Mouse (Mus musculus) MEL (cell line): ENCODE data around the gene H2afy. TPM values are rescaled to one million over a fixed set of nuclear protein-coding genes. Genes with fewer than 3 reads are reported as not detected.

Experiments
- DNase-seq: peaks from one replicate; pipeline ENCODE4 v3.0.0; 2011; ENCODE audit warnings: low read depth, low spot score
- H3K27ac ChIP-seq: 2 replicates; pipeline ENCODE4 v1.5.1; 2012; ENCODE audit warnings: low read depth, mild to moderate bottlenecking, control low read depth, low read length, moderate library complexity; ENCODE audit not compliant: control insufficient read depth
- H3K27me3 ChIP-seq, 2 experiments: fragments of 150-350 bp in 1 of 2; sonication (generic) in 1 of 2; 2 replicates each; pipeline ENCODE4 v1.6.1; 2012; ENCODE audit warnings: low read length in 2 of 2, mild to moderate bottlenecking in 2 of 2, improper control_type of control experiment in 1 of 2, moderate library complexity in 1 of 2; ENCODE audit not compliant: insufficient read depth in 2 of 2, control insufficient read depth in 1 of 2
- H3K36me3 ChIP-seq, 2 experiments: 2 replicates each; pipeline ENCODE4 v1.6.1; 2012 to 2014; ENCODE audit warnings: low read length in 2 of 2, improper control_type of control experiment in 1 of 2, inconsistent platforms in 1 of 2, mild to moderate bottlenecking in 1 of 2; ENCODE audit not compliant: insufficient read depth in 2 of 2, control insufficient read depth in 1 of 2
- H3K4me1 ChIP-seq, 2 experiments: fragments of 150-350 bp in 1 of 2; sonication (generic) in 1 of 2; 2 replicates each; pipeline ENCODE4 v1.6.1; 2012; ENCODE audit warnings: low read length in 2 of 2, improper control_type of control experiment in 1 of 2, mild to moderate bottlenecking in 1 of 2; ENCODE audit not compliant: insufficient read depth in 2 of 2, control insufficient read depth in 1 of 2
- H3K4me3 ChIP-seq, 2 experiments: fragments of 150-350 bp in 1 of 2; sonication (generic) in 1 of 2; 2 replicates each; pipeline ENCODE4 v1.5.1; 2012; ENCODE audit warnings: low read depth in 2 of 2, low read length in 2 of 2, mild to moderate bottlenecking in 2 of 2, moderate library complexity in 2 of 2, control low read depth in 1 of 2, improper control_type of control experiment in 1 of 2; ENCODE audit not compliant: control insufficient read depth in 1 of 2, insufficient read depth in 1 of 2
- H3K79me2 ChIP-seq: 2 replicates; pipeline ENCODE4 v1.6.1; 2012; ENCODE audit warnings: mild to moderate bottlenecking, low read length, moderate library complexity; ENCODE audit not compliant: control insufficient read depth, poor library complexity, insufficient read depth
- H3K9ac ChIP-seq: 2 replicates; pipeline ENCODE4 v1.6.1; 2012; ENCODE audit warnings: low read depth, mild to moderate bottlenecking, control low read depth, low read length, moderate library complexity; ENCODE audit not compliant: control insufficient read depth, poor library complexity, severe bottlenecking
- H3K9me3 ChIP-seq: fragments of 150-350 bp; sonication (generic); replicated peaks from 2 replicates; pipeline ENCODE4 v1.6.1; 2012; ENCODE audit warnings: mild to moderate bottlenecking, low read length, improper control_type of control experiment, moderate library complexity; ENCODE audit not compliant: insufficient read depth
- CHD2 ChIP-seq: IDR thresholded peaks from 2 replicates; pipeline ENCODE4 v1.6.1; 2011; ENCODE audit warnings: low read length, improper control_type of control experiment
- CTCF ChIP-seq, 3 experiments: IDR thresholded peaks in 2 of 3; conservative IDR thresholded peaks in 1 of 3; 2 replicates each; pipeline ENCODE4 v1.5.1; 2011 to 2012; ENCODE audit warnings: low read length in 3 of 3, low read depth in 2 of 3, mild to moderate bottlenecking in 2 of 3, improper control_type of control experiment in 1 of 3, inconsistent platforms in 1 of 3, mixed read lengths in 1 of 3, moderate library complexity in 1 of 3; ENCODE audit not compliant: control insufficient read depth in 1 of 3, insufficient read depth in 1 of 3, poor library complexity in 1 of 3, severe bottlenecking in 1 of 3
- E2F4 ChIP-seq: IDR thresholded peaks from 2 replicates; pipeline ENCODE4 v1.6.1; 2011; ENCODE audit warnings: low read depth, low read length, improper control_type of control experiment, borderline replicate concordance
- ELF1 ChIP-seq: IDR thresholded peaks from 2 replicates; pipeline ENCODE4 v1.6.1; 2014; ENCODE audit warnings: low read depth, mild to moderate bottlenecking, inconsistent platforms, low read length, improper control_type of control experiment, moderate library complexity
- GATA1 ChIP-seq: IDR thresholded peaks from 2 replicates; pipeline ENCODE4 v1.6.1; 2011; ENCODE audit warnings: low read depth, low read length, improper control_type of control experiment
- HCFC1 ChIP-seq: IDR thresholded peaks from 2 replicates; pipeline ENCODE4 v1.6.1; 2012; ENCODE audit warnings: low read depth, mild to moderate bottlenecking, inconsistent platforms, low read length, improper control_type of control experiment, moderate library complexity
- JUND ChIP-seq: IDR thresholded peaks from 2 replicates; pipeline ENCODE4 v1.6.1; 2011; ENCODE audit warnings: low read depth, mild to moderate bottlenecking, improper control_type of control experiment, low read length
- MYC ChIP-seq: IDR thresholded peaks from 2 replicates; pipeline ENCODE4 v1.6.1; 2011; ENCODE audit warnings: low read depth, mild to moderate bottlenecking, low read length, improper control_type of control experiment, moderate library complexity
- NELFE ChIP-seq: IDR thresholded peaks from 2 replicates; pipeline ENCODE4 v1.6.1; 2011; ENCODE audit warnings: low read depth, low read length, improper control_type of control experiment
- POLR2AphosphoS2 ChIP-seq: IDR thresholded peaks from 2 replicates; pipeline ENCODE4 v1.6.1; 2011; ENCODE audit warnings: low read length, improper control_type of control experiment
- RAD21 ChIP-seq: IDR thresholded peaks from 2 replicates; pipeline ENCODE4 v1.6.1; 2011; ENCODE audit warnings: mild to moderate bottlenecking, low read depth, low read length, improper control_type of control experiment
- SMC3 ChIP-seq: IDR thresholded peaks from 2 replicates; pipeline ENCODE4 v1.6.1; 2011; ENCODE audit warnings: low read depth, low read length, improper control_type of control experiment
- TBP ChIP-seq: IDR thresholded peaks from 2 replicates; pipeline ENCODE4 v1.8.0; 2011; ENCODE audit warnings: low read depth, low read length, improper control_type of control experiment
- UBTF ChIP-seq: IDR thresholded peaks from 2 replicates; pipeline ENCODE4 v1.6.1; 2012; ENCODE audit warnings: low read depth, mild to moderate bottlenecking, inconsistent platforms, low read length, improper control_type of control experiment, moderate library complexity, borderline replicate concordance; ENCODE audit not compliant: insufficient read depth
- USF1 ChIP-seq: IDR thresholded peaks from 2 replicates; pipeline ENCODE4 v1.6.1; 2014; ENCODE audit warnings: low read depth, mild to moderate bottlenecking, inconsistent platforms, low read length, improper control_type of control experiment, moderate library complexity
- ZKSCAN1 ChIP-seq: IDR thresholded peaks from 2 replicates; pipeline ENCODE4 v1.6.1; 2012; ENCODE audit warnings: low read depth, mild to moderate bottlenecking, inconsistent platforms, low read length, improper control_type of control experiment, moderate library complexity
- polyA plus RNA-seq, 2 experiments: library from polyadenylated mRNA; stranded (reverse) in 1 of 2; unstranded in 1 of 2; fragments of >175 nt in 1 of 2; fragments of >200 nt in 1 of 2; gene quantifications; 2 replicates each; pipeline versions ENCODE4 v1.2.1 to v1.2.4; 2012; ENCODE audit warnings: low replicate concordance in 2 of 2, low read depth in 1 of 2; ENCODE audit not compliant: insufficient read length in 2 of 2, insufficient read depth in 1 of 2, missing spikeins in 1 of 2
- total RNA-seq: library from RNA; depleted of rRNA; stranded (reverse); fragments of 300-350 nt; gene quantifications from 2 replicates; pipeline ENCODE4 v1.2.3, GENCODE M21; 2012

The H2afy gene
- total and polyA plus RNA-seq, 3 experiments = 159 to 245 TPM; not detected in 1

- DNase-seq = no peak
- H3K27ac ChIP-seq = no peak overlapping the region
- no peaks in the 10 kb centered on the region for H3K79me2 ChIP-seq
Observed at GRCm38 (mm10) chr13:56175848-56176247, 39.7 kb upstream of the H2afy start.

GRCm38 (mm10) chr13:56172901-56173545, 36.9 kb upstream of the H2afy start:
- no peak overlapping the region for H3K27ac ChIP-seq
- no peaks in the 10 kb centered on the region for H3K4me1 ChIP-seq
- DNase-seq = no peak

More at GRCm38 (mm10) chr13:56175848-56176247, 39.7 kb upstream of the H2afy start:
- H3K9ac ChIP-seq = no peak overlapping the region
- H3K27me3 ChIP-seq = no peaks in the 10 kb centered on the region
- no peaks in the 10 kb centered on the region for H3K36me3 ChIP-seq
- H3K4me3 ChIP-seq = no peak overlapping the region
- no peaks in the 10 kb centered on the region for H3K4me1 ChIP-seq
- TF ChIP-seq CTCF (IDR thresholded peaks at IDR 0.05 in 2 of 3, conservative IDR thresholded peaks at IDR 0.05 in 1 of 3; ENCODE audit: control insufficient read depth in 1 of 3, insufficient read depth in 1 of 3, low read depth in 2 of 3, low read length in 3 of 3, poor library complexity in 1 of 3, severe bottlenecking in 1 of 3) = no peak
- no peak for TF ChIP-seq ZKSCAN1
- TF ChIP-seq TBP = no peak
- no peak for TF ChIP-seq E2F4
- no peak for TF ChIP-seq HCFC1
- TF ChIP-seq, all 39 proteins: peak for 0
- H3K9me3 ChIP-seq = no peaks in the 10 kb centered on the region

GRCm38 (mm10) chr13:56172106-56172505, 35.9 kb upstream of the H2afy start:
- DNase-seq = no peak
- TF ChIP-seq MYC = no peak
- no peak for TF ChIP-seq TBP
- no peak for TF ChIP-seq USF1
- TF ChIP-seq GATA1 = no peak
- TF ChIP-seq RAD21 = no peak
- TF ChIP-seq, all 39 proteins: peak for 0
- Histone ChIP-seq H3K79me2 (no peaks in the 10 kb centered on the region), H3K36me3 (no peaks in the 10 kb centered on the region), H3K9ac (no peak overlapping the region), H3K27ac (no peak overlapping the region), H3K9me3 (no peaks in the 10 kb centered on the region), H3K4me3 (no peak overlapping the region), H3K4me1 (no peaks in the 10 kb centered on the region), H3K27me3 (no peaks in the 10 kb centered on the region)

More at GRCm38 (mm10) chr13:56172901-56173545, 36.9 kb upstream of the H2afy start:
- Histone ChIP-seq H3K9me3 (no peaks in the 10 kb centered on the region), H3K9ac (no peak overlapping the region), H3K4me3 (no peak overlapping the region), H3K36me3 (no peaks in the 10 kb centered on the region), H3K79me2 (no peaks in the 10 kb centered on the region), H3K27me3 (no peaks in the 10 kb centered on the region)
- no peak for TF ChIP-seq RAD21
- no peak for TF ChIP-seq JUND
- TF ChIP-seq POLR2AphosphoS2 = no peak
- no peak for TF ChIP-seq NELFE
- TF ChIP-seq HCFC1 = no peak
- TF ChIP-seq ELF1 = no peak
- no peak for TF ChIP-seq TBP
- no peak for TF ChIP-seq UBTF
- no peak for TF ChIP-seq SMC3
- no peak for TF ChIP-seq GATA1
- TF ChIP-seq CHD2 = no peak
